Mouse (Mus musculus): ENCODE results near the gene Naa80. TPM values are rescaled to one million over a fixed set of nuclear protein-coding genes. Genes with fewer than 3 reads are reported as not detected.
"Not testable (repeated sequence)": the region's sequence is repeated elsewhere in the genome, so short reads cannot be mapped to it uniquely, and the experiment has no call there.

Naa80 gene
- polyA plus RNA-seq, 1 experiment = 24.6 TPM

DNA sequence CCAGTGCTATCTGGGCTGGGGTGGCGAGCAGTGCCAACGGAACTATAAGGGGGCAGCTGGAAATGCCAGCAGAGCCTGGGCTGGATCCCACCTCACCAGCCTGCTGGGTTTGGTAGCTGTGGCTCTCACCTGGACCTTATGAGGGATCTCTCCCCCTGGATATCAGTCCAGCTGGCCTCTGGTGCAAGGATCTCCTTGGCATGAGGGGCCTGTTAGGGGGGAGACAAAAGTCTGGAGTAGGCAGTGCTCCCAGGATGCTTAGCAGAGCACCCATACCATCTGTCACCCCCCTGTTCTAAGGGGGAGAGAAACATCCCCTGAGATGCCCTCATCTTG, 6.4 kb upstream of the Naa80 start:
- no peak for DNase-seq (ENCODE audit: low spot score)

DNA sequence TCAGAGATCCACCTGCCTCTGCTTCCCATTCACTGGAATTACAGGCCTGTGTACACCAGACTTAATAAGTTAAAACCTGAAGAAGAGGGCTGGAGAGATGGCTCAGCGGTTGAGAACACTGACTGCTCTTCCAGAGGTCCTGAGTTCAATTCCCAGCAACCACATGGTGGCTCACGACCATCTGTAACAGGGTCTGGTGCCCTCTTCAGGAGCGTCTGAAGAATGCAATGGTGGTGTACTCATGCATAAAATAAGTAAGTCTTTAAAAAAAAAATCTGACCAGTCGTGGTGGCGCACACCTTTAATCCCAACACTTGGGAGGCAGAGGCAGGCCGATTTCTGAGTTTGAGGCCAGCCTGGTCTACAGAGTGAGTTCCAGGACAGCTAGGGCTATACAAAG, 4.9 kb upstream of the Naa80 start:
- DNase-seq (ENCODE audit: low spot score) = not testable (repeated sequence)

DNA sequence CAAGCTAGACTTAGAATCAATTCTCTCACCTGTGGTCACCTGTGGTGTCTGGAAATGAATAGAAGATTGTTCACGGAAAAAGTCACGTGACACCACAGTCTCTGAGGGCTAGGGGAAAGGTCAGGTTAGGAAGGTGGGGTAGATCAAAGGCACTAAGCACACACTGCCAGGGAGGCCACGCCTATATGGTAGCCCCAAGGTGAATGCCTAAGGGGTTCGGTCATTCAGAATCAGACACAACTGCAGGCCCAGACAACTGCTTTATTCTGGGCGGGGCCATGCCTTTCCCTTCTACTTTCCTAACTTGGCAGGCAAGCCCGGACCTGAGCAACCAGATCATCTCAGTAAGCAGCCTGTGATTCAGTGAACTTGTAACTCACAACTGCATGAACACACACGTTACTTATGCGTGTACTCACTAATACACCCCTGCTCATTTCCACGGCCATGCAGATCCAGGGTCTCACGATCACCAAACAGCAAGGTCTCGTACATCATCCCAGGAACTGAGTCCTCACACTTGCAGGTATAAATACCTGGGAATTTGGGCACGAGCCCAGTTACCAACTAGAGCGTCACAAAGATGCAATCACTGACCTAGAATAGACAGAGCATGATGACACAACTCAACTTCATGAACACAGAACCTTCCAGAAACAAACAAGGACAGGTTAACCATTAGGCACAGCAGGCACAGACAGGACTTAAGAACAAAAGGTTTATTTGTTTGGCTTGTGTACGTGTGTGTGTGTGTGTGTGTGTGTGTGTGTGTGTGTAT, 2.9 kb upstream of the Naa80 start:
- DNase-seq (ENCODE audit: low spot score) = no peak

DNA sequence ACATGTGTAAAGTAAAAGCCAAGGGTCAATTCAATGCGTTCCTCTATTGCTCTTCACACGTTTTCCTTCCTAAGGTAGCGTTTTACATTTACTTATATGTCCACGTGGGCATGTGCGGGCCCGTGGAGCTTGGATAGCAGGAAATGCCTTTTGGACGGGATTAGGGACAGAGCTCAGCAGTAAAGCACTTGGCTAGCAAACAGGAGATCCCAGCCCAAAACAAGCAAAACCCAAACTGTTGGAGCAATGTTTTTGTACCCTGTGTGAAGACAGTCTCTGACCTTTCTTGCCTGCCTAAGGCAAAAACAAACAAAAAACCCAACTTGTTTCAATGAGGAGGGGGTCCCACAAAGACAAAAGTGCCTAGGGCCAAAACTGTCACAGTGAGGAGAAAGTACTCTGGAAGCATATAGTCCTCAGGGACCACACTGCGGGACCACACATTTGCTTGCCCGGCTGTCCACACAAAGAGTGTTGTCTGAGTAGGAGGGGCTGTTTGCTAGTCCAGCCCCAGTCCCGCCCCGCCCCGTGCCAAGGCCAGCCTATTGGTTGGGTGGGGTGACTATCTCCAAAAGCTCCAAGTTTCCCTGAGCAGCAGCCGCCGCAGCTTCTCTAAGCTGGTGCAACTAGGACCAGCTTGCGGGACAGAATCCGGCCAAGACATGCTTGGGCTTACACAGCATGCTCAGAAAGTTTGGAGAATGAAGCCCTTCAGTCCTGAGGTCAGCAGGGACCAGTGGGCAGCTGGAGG, 2.2 kb upstream of the Naa80 start, which contains the start of gene Hyal1:
TSS of gene Hyal1 (plus strand) at position 571 of the 751 bp plus-strand sequence.
- peak; percentile 73 for DNase-seq (ENCODE audit: low spot score)

DNA sequence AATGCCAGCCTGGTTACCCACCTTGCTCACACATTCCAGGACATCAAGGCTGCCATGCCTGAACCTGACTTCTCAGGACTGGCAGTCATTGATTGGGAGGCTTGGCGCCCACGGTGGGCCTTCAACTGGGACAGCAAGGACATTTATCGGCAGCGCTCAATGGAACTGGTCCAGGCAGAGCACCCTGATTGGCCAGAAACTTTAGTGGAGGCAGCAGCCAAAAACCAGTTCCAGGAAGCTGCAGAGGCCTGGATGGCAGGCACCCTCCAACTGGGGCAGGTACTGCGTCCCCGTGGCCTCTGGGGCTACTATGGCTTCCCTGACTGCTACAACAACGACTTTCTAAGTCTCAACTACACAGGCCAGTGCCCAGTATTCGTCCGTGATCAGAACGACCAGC, 816 bp upstream of the Naa80 start:
- no peak for DNase-seq (ENCODE audit: low spot score)

DNA sequence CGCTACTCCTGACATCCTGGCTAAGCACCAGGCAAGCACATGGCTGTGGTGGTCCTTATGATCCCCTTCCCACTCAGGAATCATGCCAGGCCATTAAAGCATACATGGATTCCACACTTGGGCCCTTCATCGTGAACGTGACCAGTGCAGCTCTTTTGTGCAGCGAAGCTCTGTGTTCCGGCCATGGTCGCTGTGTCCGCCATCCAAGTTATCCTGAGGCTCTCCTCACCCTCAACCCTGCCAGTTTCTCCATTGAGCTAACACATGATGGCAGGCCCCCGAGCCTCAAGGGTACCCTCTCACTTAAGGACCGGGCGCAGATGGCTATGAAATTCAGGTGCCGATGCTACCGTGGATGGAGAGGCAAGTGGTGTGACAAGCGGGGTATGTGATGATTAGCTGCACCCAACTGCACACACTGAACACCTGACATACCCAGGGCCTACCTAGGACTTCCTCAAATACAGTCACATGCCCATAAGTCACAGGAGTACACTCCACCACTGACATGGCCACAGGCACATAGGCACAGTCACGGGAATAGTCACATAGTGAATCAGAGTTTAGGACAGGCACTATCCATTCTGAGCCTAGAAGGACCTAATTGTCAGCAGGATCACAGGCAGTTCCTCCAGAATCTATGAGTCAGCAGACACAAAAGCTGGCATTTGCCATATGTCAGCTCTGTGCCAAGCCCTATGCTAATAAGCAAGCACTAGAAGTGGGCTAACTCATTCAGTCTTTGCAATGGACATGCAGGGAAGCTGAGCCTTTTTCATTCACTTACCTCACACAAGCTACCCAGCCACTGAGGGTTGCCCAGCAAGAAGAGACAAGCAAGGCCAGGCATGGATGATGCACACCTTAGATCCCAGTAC, 575 bp downstream of the Naa80 start:
- DNase-seq (ENCODE audit: low spot score) = no peak

DNA sequence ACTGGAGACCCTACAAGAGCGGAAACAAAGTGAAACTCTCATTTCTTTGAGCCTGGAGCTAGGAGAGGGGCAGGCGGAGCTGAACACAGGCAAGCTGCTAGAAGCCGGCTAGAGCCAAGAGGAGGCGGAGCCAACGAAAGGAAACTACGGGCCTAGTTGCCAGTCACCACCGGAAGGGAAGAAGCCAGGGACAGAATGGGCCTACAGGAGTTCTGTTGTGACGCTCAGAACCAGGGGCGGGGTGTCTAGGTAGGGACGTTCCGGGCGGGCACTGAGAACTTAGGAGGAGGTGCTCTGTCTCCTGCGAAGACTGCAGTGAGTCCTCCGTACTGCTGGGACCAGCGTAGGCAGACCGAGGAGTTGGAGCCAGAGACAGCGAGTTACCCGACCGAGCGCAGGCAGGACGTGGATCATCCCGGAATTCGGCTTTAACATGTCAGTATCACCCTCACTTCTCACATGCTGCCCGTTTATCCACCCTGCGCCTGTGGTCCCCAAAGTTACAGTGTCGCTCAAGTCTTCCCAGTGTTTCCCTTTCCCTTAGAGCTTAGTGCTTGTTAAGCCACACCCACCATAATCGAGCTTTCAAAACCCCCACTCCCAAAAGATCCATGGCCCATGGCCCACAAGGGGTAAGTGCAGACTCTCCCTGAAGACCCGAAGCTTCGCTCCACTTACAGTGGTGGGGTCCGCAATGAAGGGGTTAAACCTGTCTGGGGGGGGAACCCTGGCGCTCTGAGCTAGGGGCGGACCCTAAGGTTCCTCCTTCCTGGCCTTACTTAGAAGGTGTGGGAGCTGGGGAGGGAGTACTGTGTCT, 2.0 kb downstream of the Naa80 start, which contains the start of gene Hyal3:
TSS of gene Hyal3 (plus strand) at position 318 of the 817 bp plus-strand sequence.
- DNase-seq (ENCODE audit: low spot score) = peak; percentile 76

DNA sequence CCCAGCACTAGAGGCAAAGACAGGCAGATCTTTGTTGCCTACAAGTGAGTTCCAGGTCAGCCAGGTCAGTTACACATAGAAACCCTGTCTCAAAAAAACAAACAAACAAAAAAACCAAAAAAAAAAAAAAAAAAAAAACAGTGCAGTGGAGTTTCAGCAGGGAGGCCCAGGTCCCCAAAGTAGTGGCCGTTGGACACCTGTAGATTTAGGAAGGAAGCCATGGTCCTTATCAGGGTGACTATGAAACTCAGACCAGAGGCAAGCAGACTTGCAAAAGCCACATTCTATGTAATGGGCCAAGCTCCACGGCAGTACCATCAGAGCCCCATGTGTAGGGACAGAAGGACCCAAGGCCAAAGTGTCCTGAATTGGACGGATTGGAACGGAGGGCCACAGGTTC, 2.9 kb downstream of the Naa80 start:
- no peak for DNase-seq (ENCODE audit: low spot score)

DNA sequence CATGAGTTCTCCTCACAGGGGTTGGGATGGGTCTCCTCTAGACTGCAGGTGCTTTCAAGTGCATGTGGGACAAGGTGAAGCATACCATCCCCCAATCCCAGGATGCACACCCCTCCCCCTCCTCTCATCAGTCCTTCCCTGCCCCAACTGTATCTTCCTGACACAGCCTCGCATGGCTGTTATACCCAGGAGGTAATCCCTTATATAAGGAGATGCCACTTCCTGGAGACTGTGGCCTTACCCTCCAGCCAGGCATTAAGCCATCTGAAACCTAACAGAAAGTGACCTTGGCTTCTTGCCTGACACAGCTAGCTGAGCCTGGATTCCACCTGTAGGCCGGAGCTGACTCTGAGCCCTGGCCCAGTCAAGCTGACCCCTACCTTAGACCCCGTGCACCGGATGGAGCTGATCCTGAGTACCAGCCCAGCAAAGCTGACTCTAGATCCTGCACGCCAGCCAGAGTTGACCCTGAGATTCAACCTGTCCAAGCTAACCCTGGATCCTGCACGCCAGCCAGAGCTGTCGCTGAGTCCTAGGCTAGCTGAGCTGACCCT, 3.9 kb downstream of the Naa80 start:
- no peak for DNase-seq (ENCODE audit: low spot score)

DNA sequence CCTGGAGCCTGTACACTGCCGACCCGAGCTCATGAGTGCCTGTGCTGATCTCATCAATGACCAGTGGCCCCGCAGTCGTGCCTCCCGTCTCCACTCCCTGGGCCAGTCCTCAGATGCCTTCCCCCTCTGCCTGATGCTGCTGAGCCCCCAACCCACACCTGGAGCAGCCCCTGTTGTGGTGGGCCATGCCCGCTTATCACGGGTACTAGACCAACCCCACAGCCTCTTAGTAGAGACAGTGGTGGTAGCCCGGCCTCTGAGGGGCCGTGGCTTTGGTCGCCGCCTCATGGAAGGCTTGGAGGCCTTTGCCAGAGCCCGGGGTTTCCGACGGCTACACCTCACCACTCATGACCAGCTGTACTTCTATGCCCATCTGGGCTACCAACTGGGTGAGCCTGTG, 4.5 kb downstream of the Naa80 start:
- no peak for DNase-seq (ENCODE audit: low spot score)

DNA sequence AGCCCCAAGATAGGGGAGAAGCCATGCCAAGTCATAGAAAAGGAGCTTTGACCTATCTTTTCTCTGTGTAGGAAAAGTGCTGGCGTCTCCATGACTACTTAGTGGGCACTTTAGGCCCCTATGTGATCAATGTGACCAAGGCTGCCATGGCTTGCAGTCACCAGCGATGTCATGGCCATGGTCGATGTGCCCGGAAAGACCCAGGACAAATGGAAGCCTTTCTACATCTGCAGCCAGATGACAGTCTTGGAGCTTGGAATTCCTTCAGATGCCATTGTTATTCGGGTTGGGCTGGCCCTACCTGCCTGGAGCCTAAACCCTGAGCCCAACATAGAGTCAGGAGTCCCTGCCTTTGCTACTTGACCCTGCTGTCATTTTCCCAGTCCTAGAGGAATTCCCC, 7.8 kb downstream of the Naa80 start:
- no peak for DNase-seq (ENCODE audit: low spot score)

DNA sequence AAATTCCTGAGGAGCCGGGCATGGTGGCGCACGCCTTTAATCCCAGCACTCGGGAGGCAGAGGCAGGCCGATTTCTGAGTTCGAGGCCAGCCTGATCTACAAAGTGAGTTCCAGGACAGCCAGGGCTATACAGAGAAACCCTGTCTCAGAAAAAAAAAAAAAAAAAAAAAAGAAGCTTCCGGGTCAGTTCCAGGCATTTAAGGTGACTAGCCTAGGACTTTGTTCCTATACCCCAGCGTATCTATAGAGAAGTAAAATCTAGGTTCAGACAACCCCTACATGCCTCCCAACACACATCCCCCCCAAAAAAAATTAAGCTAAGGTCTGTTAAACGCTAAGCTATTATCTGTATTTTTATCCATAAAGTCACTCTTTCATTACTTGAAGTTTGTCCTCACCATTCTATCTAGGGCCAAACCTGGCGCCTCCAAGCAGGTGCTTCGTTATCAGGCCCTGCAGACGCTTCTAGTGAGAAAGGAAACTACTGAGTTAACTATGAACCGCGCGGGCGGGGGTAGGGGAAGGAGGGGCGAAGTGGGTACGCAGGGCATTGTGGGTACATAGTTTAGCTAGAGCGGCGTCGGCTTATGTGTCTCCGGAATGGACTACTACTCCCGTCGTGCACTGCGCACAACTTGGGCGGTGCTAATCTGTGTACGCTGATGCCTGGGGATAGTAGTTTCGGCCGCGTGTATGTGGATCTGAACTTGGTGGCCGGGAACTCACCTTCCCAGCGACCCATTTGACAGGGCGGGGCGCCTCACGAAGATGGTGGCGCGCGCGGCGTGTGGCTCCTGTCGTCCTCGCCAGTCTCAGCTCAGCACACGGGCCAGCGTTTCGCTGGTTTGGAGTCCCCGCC, 8.5 kb downstream of the Naa80 start, which contains the start of gene Ifrd2:
TSS of gene Ifrd2 (plus strand) at position 669 of the 859 bp plus-strand sequence.
- DNase-seq (ENCODE audit: low spot score) = peak; percentile 79

DNA sequence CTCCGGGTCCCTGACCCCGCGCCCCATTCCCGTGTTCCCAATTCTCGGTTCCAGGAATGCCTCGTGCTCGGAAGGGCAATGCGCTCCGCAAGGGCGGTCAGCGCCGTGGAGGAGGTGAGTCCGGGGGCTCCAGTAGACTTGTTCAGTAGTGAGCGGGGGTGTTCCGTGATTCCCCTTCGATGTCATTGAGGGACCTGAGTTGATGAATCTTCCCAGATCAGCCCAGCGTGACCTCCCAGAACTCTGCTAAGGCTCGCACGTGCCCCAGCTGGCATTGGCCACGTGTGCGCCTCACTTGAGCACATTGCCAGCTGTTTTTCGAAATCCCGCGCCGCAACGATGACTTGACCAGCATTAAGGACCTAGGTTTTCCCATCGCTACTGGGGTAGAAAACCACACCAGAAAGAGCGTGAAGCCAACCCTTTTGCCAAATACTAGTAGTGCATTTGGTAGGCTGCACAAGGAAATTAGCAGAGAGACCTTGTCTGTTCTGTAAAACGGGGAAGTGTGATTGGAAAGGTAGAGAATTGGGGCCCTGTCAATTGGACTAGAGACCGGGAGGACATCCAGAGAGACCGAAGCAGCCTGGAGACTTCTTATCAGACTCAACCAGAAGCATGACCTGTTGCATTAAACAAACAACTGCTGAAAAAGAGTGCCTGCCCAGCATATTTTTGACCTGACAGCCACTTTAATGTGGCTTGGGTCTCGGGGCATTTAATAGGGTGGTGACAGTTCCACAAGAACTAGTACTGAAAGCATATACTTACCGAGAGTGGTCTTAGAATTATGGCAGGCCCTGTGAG, 9.3 kb downstream of the Naa80 start:
- DNase-seq (ENCODE audit: low spot score) = no peak

DNA sequence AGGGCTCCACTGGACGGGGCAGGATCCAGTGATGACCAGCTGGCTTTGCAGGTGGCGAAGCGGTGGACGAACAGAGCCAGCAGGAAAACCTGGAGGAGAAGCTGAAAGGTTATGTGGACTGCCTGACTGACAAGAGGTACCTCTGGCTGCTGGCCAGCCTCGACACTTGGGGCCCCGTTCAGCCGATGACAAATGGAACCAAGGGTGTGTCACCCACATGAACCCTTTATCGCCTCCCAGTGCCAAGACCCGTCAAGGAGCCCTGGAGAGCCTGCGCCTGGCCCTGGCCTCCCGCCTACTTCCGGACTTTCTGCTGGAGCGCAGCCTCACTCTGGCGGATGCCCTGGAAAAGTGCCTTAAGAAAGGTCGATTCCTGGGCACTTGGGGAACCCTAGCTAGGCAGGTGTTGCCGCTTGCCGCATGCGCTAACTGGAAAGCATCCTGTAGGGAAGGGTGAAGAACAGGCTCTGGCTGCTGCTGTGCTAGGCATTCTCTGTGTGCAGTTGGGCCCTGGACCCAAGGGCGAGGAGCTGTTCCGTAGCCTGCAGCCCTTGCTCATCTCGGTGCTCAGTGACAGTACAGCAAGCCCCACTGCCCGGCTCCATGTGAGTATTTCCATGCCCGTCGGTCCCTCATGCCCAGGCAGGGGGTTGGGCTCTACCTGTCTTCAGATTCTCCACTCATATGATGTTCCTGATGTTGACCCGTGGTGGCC, 11.5 kb downstream of the Naa80 start:
- DNase-seq (ENCODE audit: low spot score) = no peak

DNA sequence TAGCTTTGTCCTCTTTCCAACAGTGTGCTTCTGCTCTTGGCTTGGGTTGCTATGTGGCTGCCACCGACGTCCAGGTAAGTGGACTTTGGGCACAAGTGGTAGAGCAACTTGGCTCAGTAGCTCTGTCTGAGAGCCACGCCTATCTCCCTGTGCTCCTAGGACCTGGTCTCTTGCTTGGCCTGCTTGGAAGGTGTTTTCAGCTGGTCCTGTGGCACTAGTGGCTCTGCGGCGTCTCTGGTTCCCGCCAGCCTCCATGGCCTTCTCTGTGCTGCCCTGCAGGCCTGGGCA, 12.0 kb downstream of the Naa80 start:
- no peak for DNase-seq (ENCODE audit: low spot score)

DNA sequence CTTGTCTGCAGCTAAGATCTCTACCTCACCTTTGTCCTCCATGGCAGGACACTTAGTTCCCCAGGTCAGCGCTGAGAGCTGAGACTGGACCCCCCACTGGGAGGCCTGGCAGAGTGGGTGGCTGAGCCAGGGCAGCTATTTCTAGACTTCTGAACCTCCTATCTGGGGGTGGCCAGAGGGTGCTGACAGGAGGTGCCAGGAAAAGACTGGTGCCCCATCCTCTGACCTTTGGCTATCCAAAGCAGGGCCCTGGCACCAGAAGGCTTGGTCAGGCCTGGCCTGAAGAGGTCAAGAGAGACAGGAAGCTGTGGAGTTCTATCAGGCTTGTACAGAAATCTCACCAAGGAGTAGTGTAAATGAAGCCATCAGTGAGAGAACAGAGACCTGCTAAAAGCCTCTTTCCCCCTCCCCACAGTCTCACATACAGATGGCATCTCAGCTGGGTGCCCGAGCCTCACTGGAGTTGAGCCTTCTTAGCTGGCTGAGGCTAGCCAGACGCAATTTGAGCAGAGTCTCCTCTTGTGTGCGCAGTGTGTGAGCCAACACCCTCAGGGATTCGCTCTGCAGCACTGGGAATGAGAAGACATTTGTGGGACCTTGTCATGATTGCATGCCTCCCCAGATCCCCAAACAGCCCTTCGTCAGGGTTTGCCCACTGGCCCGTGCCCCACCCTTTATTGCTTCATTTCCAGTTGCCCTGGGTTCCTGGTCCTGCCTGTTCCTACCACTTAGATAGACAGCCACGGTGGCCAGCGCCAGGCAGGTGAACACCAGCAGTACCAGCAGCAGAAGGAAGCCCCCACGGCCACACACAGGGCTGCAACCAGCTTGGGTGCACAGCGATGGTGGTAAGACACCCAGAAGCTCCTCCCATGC, 14.7 kb downstream of the Naa80 start:
- DNase-seq (ENCODE audit: low spot score) = no peak

DNA sequence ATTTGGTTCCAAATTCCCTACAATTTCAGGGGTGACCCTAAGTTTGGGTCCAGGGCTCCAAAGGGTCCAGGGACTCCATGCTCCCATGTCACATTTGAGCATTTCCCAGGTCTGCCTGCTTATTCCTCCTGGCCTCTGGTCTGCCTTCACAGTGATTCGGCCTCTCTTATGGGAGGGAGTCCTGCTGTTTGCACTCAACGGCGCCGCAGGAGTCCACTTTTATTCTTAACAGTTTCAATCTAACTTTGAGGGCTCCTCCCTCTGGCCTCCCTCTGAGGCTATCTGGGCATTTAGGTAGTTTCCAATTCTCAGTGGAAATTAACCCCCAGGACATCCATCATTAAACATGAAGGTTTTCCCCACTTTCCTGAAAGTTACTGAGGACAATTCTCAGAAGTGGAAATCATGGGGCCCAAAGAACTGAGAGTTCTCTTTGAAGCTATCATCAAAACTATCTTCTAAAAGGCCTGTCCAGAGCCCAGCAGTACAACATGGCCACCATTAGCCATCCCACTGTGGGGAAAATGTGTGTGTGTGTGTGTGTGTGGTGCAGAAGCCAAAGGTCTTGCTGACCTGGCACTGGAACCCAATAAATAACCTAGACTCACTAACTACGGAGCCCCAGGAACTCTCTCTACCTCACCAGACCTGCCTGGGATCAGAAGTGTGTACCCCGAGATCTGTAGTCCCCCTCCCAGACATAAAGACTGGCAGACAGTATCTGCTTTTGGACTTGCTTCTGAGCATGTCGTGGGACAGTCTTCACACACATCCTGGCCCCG, 15.8 kb downstream of the Naa80 start:
- no peak for DNase-seq (ENCODE audit: low spot score)
